Mouse (Mus musculus) kidney, postnatal 14 days (tissue): ENCODE results near the gene Cab39l.
"Not testable (repeated sequence)": the region's sequence is repeated elsewhere in the genome, so short reads cannot be mapped to it uniquely, and the experiment has no call there.

Experiments used
- DNase-seq: peaks from one replicate; pipeline ENCODE4 v3.0.0; 2022; ENCODE audit warnings: mixed read lengths

Cab39l gene

DNA sequence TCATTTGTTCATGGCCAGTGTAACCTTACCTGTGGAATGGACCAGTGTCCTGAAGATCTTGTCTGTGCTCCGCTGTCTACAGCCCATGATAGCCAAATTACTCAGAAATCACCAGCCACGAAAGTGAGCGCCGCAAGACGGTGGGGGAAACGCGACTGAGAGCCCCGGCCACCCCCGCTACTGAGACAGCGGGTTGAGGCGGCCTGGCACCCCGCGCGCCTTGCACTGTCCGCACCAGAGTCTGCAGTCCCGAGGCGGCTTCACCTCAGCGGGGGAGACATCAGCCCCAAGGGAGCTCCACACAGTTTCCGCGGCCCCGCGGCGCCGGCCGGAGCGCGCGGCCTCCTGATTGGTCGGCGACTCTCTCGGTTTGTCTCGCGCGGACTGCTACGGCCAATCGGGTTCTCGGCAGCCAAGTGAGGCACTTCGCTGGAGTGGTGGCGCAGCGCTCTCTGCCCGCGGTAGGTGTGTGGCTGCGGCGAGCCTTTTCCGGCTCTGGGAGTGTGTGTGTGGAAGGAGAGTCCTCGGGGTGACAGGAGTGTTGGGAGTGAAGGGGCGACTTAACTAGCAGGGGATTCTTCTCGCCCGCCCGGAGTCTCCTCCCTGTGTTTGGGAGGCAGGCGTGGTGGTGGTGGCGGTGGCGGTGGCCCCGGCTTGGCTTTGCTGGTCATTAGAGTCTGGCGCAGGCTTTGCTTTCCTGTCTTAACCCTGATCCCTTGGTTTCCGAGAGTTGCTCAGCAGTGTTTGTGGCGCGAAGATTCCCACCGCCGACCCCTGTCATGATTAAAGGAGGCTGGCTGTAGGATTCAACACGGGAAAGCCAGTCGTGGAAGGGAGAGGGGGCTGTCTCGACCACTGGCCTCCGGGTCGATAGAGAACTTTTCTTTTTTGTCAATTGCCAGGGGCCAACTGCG, at the start of gene Cab39l, which contains the start of gene Setdb2:
Gene Cab39l, plus strand, starts transcription at position 415 of the 914 bp plus-strand sequence.
Gene Setdb2, minus strand, starts transcription at position 327 of the 914 bp plus-strand sequence.
- peak; percentile 97 for DNase-seq

DNA sequence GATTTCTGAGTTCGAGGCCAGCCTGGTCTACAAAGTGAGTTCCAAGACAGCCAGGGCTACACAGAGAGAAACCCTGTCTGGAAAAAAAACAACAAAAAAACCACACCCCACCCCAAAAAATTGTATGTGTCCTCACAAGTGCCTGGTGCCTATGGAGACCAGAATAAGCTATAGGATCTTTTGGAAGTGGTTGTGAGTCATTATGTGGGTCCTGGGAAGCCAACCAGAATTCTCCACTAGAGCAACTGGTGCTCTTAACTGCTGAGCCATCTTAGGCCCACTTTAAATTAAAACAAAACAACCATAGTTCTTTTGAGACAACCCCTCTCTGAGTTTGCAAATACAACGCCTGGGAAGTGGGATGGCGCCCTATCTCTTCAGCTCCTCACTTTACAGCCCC, 45.5 kb upstream of the Cab39l start, which contains the start of gene Phf11c:
Gene Phf11c, minus strand, starts transcription at position 101 of the 400 bp plus-strand sequence.
- DNase-seq, result no peak

DNA sequence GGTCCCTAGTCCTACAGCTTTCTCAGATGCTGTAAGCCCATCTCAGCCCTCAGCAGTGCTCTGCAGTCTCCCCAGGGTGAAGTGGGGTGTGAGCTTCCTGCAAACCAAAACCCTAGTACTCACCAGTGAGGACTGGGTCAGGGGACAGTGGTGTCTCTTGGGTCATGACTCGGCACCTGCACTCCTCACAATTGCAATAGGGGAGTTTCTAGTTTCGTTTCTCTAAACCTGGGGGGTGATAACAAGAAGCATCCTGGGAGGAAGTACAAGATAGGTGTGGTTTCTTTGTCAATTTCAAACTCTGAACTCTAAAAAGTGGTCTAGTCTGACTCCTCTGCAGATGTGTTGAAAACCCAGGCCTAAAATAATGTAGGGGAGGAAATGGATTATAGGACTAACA, 43.8 kb upstream of the Cab39l start:
- DNase-seq, result no peak

DNA sequence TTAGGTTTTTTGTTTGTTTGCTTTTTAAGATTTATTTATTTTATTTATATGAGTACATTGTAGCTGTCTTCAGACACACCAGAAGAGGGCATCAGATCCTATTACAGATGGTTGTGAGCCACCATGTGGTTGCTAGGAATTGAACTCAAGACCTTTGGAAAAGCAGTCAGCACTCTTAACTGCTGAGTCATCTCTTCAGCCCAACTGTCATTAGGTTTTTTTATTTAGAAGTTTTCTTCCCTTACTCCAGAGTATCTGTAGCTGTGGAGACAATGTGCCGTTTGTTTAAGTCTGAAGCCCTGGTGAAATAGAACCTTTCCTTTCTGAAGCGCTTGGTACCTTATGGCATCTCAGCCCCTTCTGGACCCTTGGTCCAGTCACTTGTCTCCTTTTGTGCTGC, 25.8 kb upstream of the Cab39l start:
- DNase-seq, result not testable (repeated sequence)

DNA sequence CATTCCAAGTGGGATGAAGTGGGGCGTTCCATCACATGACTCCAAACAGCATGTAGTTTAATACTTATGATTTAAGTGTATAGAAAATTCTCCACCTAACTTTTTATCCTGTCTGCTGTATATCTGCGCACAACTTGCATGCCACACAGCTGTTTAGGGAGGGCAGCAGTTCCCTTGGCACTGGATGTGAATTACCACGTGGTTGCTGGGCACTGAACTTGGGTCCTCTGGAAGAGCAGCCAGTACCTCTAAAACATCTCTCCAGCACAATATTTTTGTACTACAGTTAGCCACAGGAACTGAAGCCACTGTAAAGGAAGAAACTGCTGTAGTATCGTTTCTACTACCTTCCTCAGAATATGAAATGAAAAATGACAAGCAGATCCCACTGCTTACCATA, 22.6 kb upstream of the Cab39l start:
- DNase-seq, result no peak

DNA sequence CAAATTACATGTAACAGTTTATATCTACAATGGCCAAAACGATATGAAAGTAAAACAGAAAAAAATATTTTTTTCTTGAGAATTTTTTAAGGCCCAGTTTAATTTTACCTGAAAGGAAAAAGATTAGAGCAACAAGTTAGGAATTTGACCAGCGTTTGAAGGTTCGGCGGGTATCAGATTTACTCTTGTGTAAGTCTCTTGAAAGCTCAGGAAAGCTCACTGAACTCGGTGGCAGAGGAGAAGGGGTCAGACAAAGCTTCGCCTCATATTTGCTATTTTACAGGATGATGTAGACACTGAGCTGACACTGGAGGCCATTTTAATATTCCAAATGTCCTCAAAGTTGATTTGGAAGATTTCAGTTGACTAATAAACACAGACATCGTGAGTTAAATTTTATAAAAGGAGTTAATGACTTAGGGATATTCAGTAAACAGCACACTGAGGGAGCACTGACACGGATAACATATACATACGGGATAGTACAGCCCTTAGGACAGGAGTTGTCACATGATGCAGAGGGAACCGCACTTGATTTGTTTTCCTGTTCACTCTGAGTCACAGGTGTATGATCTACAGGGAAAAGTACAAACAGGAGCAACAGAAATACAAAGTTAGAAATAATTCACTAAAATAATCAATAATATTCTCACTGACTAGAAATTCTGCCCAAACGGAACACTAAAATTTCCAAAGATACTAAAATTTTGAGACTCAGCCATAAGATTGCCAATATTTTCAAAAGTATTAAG, 17.7 kb upstream of the Cab39l start:
- no peak for DNase-seq

DNA sequence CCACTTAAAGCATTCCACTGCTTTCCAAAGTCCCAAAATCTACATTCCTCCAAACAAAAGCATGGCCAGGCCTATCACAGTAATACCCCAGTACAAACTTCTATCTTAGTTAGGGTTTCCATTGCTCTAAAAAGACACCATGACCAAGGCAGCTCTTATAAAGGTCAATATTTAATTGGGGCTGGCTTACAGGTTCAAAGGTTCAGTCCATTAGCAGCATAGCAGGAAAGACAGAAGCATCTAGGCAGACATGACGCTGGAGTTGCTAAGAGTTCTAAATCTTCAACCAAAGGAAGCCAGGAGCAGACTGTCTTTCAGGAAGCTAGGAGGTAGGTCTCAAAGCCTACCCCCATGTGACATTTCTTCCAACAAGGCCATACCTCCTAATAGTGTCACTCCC, 10.2 kb upstream of the Cab39l start:
- no peak for DNase-seq

DNA sequence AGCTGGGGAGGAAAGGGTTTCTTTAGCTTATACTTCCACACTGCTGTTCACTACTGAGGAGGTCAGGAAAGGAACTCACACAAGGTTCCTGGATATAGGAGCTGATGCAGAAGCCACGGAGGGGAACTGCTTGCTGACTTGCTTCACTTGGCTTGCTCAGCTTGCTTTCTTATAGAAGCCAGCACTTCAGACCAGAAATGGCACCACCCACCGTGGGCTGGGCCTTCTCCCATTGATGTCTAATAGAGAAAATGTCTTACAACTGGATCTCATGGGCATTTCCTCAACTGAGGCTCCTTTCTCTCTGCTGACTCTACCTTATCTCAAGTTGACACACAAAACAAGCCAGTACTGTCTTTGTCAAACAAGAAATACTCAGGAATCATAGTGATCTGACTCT, 6.9 kb upstream of the Cab39l start:
- DNase-seq, result no peak

DNA sequence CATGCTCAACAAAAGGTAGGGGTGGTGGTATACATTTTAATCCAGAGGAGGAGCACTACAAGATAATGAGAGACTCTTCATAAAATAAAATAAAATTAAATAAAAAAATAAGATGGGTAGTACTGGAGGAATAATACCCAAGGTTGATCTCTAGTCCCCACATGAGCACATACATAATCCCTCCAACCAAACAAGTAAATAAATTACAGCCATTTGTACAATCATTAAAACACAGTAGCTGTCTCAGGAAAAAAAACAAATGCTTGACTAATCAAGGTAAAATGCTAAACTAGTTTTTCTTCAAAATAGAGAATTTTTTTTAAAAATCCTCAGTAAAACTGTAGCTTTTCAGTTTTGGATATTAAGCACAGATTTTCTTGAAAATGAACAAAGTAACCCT, 5.6 kb upstream of the Cab39l start:
- DNase-seq, result no peak

DNA sequence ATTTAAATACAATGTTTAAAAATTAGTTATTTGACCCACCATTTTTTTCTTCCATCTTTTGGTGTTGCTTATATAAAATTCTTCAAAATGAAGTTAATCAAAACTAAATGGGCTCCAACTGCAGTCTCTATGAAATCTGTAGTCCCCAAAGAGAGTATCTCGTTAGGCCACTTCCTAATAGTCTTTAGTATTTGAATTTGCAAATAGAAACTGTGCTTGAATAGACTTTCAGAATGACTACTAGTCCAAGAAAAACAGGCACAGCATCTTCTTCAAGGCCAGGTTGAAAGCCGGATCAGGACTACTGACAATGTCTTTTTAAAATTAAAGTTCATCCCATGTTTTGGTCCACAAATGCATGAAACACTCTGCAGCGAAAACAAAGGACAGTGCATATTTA, 3.4 kb upstream of the Cab39l start:
- no peak for DNase-seq

DNA sequence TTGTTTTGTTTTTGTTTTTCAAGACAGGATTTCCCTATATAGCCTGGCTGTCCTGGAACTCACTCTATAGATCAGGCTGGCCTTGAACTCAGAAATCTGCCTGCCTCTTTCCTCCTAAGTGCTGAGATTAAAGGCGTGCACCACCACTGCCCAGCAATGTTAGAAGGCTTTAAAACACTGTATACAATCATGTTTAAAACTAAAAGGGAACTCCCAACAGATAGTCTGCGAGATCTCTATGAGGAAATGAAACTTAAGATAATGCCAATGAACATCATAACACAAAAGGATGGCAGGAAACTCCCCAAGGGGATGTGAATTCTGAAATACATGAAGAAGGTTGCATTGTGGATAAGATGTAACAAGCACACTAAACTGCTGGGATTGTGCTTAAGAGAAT, 2.3 kb upstream of the Cab39l start:
- no peak for DNase-seq

DNA sequence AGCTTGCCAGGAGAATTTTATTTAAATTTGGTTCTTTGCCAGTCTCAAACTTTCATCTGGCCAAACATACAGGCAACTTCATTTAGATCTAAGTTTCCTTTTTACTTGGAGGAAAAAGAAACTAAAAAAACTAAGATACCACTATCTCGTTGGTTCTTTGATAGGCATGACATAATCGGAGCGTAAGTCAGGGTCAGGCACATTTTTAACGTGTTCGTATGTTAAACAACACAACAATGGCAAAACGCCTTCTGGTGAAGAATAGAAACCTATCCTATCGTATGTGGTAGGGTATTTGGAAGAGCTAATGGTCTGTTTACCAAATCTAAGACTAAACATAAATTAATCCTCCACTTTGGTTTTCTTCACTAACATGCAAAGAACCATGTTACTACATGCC, 733 bp upstream of the Cab39l start:
- DNase-seq, result no peak

DNA sequence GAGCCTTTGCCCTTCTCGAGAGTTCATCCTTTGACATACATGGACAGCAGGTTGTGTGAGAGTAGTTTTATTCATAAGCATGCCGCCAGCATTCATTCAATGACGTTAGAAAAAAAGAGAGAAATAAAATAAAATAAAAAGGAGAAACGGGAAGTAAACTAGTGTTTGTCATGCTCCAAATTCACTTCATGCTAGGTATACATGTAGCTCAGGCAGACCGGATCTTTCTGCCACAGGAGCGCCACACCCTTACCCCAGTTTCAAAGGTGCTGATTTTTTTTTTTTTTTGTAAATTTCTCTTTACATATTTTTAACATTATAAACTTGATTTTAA, 667 bp downstream of the Cab39l start:
- DNase-seq, result no peak

DNA sequence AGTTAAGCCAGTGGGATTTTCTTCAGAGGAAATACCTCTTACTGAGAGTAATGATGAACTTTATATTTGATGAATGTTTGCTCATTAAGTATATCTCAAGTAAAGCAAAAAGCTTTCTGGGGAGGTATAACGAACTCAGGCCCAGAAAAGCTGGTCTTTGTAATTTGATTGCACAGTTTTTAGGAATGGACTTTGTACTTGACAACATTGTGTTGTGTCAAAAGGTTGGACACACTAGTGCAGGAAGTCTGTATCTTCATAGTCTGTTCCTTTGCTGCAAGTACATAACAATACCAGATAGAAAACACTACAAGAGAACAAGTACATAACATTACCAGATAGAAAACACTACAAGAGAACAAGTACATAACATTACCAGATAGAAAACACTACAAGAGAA, 4.6 kb downstream of the Cab39l start:
- no peak for DNase-seq

DNA sequence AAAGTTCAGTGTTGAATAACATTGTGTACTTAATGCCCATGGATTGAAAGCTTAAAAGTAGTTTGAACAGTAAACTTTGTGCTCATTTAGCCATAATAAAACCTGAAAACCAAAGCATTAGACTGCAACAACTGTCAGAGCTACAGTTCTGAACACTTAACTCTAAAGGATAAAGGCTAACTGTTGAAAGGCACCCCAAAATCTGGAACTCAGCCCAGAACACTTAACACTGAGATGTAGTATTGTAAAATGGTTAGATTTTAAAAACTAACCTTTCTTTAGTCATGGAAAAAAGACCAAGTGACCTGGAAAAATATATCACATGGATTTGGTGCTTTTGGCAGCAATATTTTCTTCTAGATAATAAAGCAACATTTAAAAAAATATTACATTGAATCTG, 7.2 kb downstream of the Cab39l start:
- peak; percentile 53 for DNase-seq

DNA sequence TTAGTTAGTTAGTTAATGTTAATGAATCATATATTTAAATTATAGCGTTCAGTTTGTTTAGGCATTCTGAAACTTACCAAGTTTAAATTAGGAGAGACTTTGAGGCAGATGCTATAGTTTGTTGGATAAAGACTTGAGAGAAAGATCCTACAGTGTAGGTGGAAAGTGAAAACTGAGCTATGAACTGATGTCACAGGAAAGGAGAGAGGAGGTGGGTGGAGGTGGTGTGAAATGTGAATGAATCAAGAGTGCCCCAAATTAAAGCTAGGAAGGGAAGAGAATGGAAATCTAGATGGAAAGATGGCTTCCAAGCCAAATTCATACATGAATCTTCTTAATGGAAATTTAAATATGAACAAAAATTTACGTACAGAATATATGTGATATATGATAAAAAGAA, 25.7 kb downstream of the Cab39l start:
- no peak for DNase-seq

DNA sequence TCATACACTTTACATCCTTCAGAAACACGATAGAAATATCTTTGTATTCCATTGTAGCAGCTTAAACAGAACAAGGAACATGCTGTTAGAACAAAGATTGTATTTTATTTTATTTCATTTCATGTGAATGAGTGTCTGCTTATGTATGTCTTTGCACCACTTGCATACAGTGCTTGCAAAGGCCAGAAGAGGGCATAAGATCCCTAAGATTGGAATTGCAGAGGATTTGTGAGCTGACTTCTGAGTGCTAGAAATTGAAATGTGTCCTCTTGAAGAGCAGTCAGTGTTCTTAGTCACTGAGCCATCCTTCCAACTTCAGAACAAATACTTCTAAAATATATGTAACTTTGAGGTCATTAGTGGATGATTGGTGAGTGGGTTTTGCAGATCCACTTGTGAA, 27.0 kb downstream of the Cab39l start:
- peak; percentile 38 for DNase-seq

DNA sequence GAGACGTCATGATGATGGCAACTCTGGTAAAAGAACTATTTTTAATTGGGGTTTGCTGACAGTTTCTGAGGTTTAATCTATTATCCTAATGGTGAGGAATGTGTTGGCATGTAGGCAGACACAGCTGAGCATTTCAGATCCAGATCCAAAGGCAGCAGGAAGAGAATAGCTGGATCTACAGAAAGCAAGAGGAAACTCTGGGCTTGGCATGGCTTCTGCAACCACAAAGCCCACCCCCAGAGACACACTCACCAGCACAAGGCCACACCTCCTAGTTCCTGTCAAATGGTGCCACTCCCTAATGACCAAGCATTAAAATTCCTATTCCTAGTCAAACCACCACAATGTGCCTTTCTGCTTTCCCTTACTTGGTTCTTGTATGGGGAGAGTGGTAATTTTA, 30.0 kb downstream of the Cab39l start:
- no peak for DNase-seq

DNA sequence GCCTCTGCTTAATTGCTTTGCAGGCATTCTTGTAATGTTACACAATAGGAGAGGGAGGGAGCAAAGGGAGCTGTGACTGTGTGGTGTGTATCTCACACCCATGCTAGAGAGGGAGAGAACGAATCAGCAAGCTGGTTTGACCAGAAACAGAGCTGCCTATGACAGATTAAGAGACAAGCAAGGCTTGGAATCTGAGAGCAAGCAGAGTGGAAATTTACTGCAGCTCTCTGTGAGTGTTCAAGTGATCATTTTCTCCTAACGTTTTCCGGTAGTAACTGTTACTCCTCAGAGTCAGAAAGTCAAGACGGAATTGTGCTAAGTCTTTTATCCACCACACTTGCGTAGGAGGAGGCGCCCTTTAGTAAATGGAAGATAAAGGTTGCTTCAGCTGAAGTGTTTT, 37.9 kb downstream of the Cab39l start:
- peak; percentile 48 for DNase-seq

DNA sequence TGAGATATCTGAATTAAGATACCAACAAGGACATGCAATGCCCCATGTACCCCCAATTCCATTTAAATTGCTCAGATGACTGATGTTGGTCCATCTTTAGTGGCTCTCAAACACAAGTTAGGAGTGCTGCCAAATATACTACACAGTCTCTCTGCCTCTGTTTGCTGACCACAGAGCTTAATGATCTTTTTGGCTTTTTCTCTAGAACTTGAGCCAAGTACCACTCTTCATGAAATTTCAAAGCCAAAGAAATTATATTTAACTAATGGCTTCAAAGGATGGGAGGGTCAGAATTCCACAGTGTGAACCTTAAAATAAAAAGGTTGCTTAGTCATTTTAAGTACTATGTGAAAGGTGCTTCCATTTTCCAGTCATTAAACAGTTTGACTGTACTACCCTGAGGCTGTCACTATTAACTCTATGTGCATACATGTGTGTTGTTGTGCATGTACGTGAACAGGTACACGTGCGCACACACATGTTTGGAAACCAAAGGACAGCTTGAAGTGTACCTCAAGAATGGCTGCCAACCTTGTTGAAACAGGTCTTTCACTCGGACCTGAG, 44.6 kb downstream of the Cab39l start:
- DNase-seq, result no peak

DNA sequence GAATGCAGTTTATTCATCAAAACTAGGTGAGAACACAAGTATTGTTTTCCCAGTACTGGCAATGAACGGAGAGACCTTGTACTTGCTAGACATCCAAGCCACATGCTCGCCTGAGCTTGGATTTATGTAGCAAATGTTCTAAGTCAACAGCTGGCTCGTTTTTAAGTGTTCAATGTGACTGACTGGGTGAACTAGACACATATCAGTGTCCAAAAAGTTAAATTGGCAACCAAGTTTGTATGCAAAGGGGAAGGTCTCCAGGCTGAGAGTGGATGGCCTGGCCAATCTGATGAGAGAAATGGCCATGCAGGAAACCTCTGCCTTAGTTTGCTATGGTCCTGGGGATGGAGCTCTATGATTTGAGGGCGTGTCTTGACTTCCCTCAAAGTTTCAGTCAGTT, 51.6 kb downstream of the Cab39l start:
- no peak for DNase-seq

DNA sequence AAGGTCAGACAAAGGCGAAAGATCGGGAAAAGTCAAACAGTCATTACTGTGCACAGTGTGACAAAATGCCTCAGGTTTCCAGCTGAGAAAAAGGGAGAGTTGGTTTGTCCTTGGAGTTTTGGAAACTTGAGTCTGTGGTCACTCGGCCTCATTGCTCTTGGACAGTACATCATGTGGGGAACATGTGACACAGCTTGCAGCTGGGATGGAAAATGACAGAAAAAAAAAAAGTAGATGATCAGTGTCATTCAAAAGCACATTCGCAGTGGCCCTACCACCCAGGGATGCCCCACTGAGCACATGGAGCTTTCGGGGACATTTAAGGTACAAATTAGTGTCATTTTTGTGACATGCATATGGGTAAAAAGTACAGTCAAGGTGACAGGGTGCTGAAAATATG, 57.2 kb downstream of the Cab39l start:
- DNase-seq, result no peak

DNA sequence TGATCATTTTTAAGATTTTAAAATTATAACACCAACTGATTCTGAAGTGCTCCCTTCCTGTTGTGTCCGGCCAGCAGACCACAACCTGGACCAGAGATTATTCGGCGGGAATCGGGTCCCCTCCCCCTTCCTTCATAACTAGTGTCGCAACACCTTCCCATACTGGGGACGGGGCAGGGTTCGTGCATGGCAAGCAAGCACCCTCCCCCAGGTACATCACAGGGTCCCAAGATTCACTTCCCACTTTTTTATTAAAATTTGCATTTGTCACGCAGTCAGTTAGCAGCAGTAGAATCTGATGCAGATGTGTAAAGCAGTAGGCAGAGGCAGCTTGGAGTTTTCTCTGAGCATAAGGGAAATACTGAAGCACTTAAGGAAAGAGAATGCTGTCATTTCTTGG, 64.1 kb downstream of the Cab39l start:
- DNase-seq, result no peak

DNA sequence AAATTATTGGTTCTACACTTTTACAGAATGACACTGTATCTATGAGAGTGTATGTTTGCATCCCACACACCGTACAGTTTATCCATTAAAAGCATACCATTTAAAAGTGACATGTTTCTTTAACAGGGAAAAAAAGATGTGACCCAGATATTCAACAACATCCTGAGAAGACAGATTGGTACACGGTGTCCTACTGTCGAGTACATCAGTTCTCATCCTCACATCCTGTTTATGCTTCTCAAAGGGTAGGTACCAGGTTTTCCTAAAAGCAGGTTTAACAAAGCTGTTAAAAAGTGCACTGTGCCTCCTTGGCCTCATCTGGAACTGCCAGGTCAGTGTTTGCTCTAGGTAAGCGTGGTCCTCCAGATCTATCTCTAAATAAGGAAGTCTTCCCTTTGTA, 65.4 kb downstream of the Cab39l start:
- DNase-seq, result no peak
